Mouse (Mus musculus) liver, postnatal 0 days (tissue): ENCODE measurements around the gene Zkscan16.

Source experiments
- CTCF ChIP-seq: sonication (generic); IDR thresholded peaks from 2 replicates; pipeline ENCODE4 v1.5.1; 2016; ENCODE audit warnings: antibody characterized with exemption, low read depth
- EP300 ChIP-seq: IDR thresholded peaks from 2 replicates; pipeline ENCODE4 v1.6.1; 2016; ENCODE audit warnings: antibody characterized with exemption, low read depth, mild to moderate bottlenecking

DNA sequence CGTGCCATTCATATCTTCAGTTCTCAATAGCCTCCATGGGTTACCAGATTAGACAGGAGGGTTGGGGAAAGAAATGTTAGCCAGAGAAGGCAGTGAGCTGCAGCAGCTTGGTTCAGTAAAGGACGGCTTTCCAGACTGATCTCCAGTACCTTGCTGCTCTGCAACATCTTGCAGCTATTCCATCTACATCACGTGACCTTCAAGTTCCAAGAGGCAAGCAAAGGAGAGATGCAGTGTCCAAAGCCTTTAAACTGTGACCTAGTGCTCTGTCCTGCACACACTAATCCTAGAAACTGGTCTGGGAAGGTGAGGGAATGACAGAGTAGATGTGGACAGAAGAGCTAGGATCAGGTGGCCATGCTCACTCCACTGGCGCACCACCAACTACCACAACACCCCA is 19.8 kb downstream of the Zkscan16 start:
- TF ChIP-seq CTCF (no peak), EP300 (no peak)
